Mouse (Mus musculus): Measurements from ENCODE around the gene Rapgef5. TPM values are rescaled to one million over a fixed set of nuclear protein-coding genes. Genes with fewer than 3 reads are reported as not detected.

Rapgef5 gene
- polyA plus RNA-seq, 2 experiments: 5.6 to 8.6 TPM

GRCm38 (mm10) chr12:117700927-117701326, 184.6 kb downstream of the Rapgef5 start:
- no peak overlapping the region for H3K9ac ChIP-seq (ENCODE audit: low read depth, low read length, severe bottlenecking)

DNA sequence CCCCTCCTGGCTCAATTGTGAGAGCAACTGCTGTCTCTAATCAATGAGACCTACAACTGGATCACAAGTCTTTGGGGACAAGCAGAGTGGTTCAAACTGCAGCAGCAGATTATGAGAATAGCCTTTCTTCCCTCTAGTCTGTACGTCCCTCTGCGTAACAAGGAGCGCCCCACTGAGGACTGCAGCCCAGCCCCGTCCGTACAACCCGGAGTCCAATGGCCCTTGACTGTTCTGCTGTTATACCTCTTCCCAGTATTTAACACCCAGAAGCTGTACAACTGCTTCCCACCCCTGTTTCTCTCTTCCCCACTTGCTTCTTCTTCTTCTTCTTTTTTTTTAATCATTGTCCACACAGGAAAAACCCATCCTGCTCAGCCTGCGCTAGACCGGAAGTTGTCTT, 186.0 kb downstream of the Rapgef5 start:
- Histone ChIP-seq H3K9me3 (ENCODE audit: control insufficient read depth, low read length) (no peaks in the 10 kb centered on the region), H3K36me3 (ENCODE audit: control insufficient read depth, insufficient read depth, low read length) (no peaks in the 10 kb centered on the region), H3K4me3 (replicated peaks; ENCODE audit: low read length) (no peak overlapping the region), H3K4me2 (replicated peaks; ENCODE audit: low read depth, low read length, severe bottlenecking) (no peak overlapping the region), H3K4me1 (ENCODE audit: control insufficient read depth, insufficient read depth, low read length) (no peaks in the 10 kb centered on the region), H3K27me3 (ENCODE audit: control insufficient read depth, insufficient read depth, low read length) (no peaks in the 10 kb centered on the region), H3K27ac (replicated peaks; ENCODE audit: low read depth, low read length) (no peak overlapping the region), H3K9ac (ENCODE audit: low read depth, low read length, severe bottlenecking) (no peak overlapping the region)
- DNase-seq (ENCODE audit: low spot score): no peak
- TF ChIP-seq POLR2A (IDR thresholded peaks at IDR 0.05; ENCODE audit: borderline replicate concordance, extremely low read depth, insufficient read depth, insufficient read length): no peak
- ATAC-seq (ENCODE audit: low FRiP score, low read depth): no peak
- whole genome bisulfite sequencing: 85% methylated on average over 8 of the region's 8 CpGs

More at GRCm38 (mm10) chr12:117700927-117701326, 184.6 kb downstream of the Rapgef5 start:
- H3K4me1 ChIP-seq (ENCODE audit: control insufficient read depth, insufficient read depth, low read length): no peaks in the 10 kb centered on the region
- no peak overlapping the region for H3K27ac ChIP-seq (replicated peaks; ENCODE audit: low read depth, low read length)
- no peak overlapping the region for H3K4me2 ChIP-seq (replicated peaks; ENCODE audit: low read depth, low read length, severe bottlenecking)
- WGBS: 72% methylated on average over 6 of the region's 6 CpGs
- no peaks in the 10 kb centered on the region for H3K9me3 ChIP-seq (ENCODE audit: control insufficient read depth, low read length)
- H3K36me3 ChIP-seq (ENCODE audit: control insufficient read depth, insufficient read depth, low read length): no peaks in the 10 kb centered on the region
- ATAC-seq (ENCODE audit: low FRiP score, low read depth) (no peak), DNase-seq (ENCODE audit: low spot score) (no peak)
- TF ChIP-seq POLR2A (IDR thresholded peaks at IDR 0.05; ENCODE audit: borderline replicate concordance, extremely low read depth, insufficient read depth, insufficient read length): no peak
- H3K4me3 ChIP-seq (replicated peaks; ENCODE audit: low read length): no peak overlapping the region
- H3K27me3 ChIP-seq (ENCODE audit: control insufficient read depth, insufficient read depth, low read length): no peaks in the 10 kb centered on the region

- no peak for TF ChIP-seq POLR2A (IDR thresholded peaks at IDR 0.05; ENCODE audit: borderline replicate concordance, extremely low read depth, insufficient read depth, insufficient read length)
Observed at GRCm38 (mm10) chr12:117702928-117703327, 186.6 kb downstream of the Rapgef5 start.

GRCm38 (mm10) chr12:117703413-117703812, 187.1 kb downstream of the Rapgef5 start:
- TF ChIP-seq POLR2A (IDR thresholded peaks at IDR 0.05; ENCODE audit: borderline replicate concordance, extremely low read depth, insufficient read depth, insufficient read length): no peak
- DNase-seq (ENCODE audit: low spot score): no peak

More at GRCm38 (mm10) chr12:117702928-117703327, 186.6 kb downstream of the Rapgef5 start:
- H3K9me3 ChIP-seq (ENCODE audit: control insufficient read depth, low read length): no peaks in the 10 kb centered on the region
- DNase-seq (ENCODE audit: low spot score): no peak
- no peak overlapping the region for H3K9ac ChIP-seq (ENCODE audit: low read depth, low read length, severe bottlenecking)
- no peak overlapping the region for H3K4me3 ChIP-seq (replicated peaks; ENCODE audit: low read length)
- H3K4me1 ChIP-seq (ENCODE audit: control insufficient read depth, insufficient read depth, low read length): no peaks in the 10 kb centered on the region
- H3K27ac ChIP-seq (replicated peaks; ENCODE audit: low read depth, low read length): no peak overlapping the region
- no peaks in the 10 kb centered on the region for H3K36me3 ChIP-seq (ENCODE audit: control insufficient read depth, insufficient read depth, low read length)
- H3K4me2 ChIP-seq (replicated peaks; ENCODE audit: low read depth, low read length, severe bottlenecking): no peak overlapping the region
- H3K27me3 ChIP-seq (ENCODE audit: control insufficient read depth, insufficient read depth, low read length): no peaks in the 10 kb centered on the region
- WGBS: 83% methylated on average over 9 of the region's 9 CpGs
- no peak for ATAC-seq (ENCODE audit: low FRiP score, low read depth)

DNA sequence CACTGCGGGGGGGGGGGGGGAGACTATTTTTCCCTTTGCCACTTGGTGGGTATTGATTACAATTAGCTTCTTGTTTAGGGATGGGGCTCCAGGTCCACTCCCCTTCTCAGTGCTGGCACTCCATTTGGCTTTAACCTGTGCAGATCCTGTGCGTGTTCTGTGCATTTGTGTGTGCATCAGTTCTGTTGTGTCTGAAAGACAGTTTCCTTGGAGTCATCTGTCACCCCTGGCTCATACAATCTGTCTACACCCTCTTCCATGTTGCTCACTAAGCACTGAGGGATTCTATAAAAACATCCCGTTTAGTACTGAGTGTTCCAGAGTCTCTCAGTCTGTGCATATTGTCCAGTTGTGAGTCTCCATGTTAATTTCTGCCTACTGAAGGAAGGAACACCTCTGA, 189.0 kb downstream of the Rapgef5 start:
- Histone ChIP-seq H3K9me3 (ENCODE audit: control insufficient read depth, low read length) (no peaks in the 10 kb centered on the region), H3K4me2 (replicated peaks; ENCODE audit: low read depth, low read length, severe bottlenecking) (no peak overlapping the region), H3K4me3 (replicated peaks; ENCODE audit: low read length) (no peak overlapping the region), H3K9ac (ENCODE audit: low read depth, low read length, severe bottlenecking) (no peak overlapping the region), H3K27me3 (ENCODE audit: control insufficient read depth, insufficient read depth, low read length) (no peaks in the 10 kb centered on the region), H3K4me1 (ENCODE audit: control insufficient read depth, insufficient read depth, low read length) (no peaks in the 10 kb centered on the region), H3K36me3 (ENCODE audit: control insufficient read depth, insufficient read depth, low read length) (no peaks in the 10 kb centered on the region), H3K27ac (replicated peaks; ENCODE audit: low read depth, low read length) (no peak overlapping the region)
- ATAC-seq (ENCODE audit: low FRiP score, low read depth) (no peak), DNase-seq (ENCODE audit: low spot score) (no peak)
- no peak for TF ChIP-seq POLR2A (IDR thresholded peaks at IDR 0.05; ENCODE audit: borderline replicate concordance, extremely low read depth, insufficient read depth, insufficient read length)
- 84% methylated on average over 3 of the region's 3 CpGs for WGBS

More at GRCm38 (mm10) chr12:117703413-117703812, 187.1 kb downstream of the Rapgef5 start:
- no peaks in the 10 kb centered on the region for H3K36me3 ChIP-seq (ENCODE audit: control insufficient read depth, insufficient read depth, low read length)
- WGBS: 60% methylated on average over 2 of the region's 2 CpGs
- H3K4me1 ChIP-seq (ENCODE audit: control insufficient read depth, insufficient read depth, low read length): no peaks in the 10 kb centered on the region
- H3K4me3 ChIP-seq (replicated peaks; ENCODE audit: low read length): no peak overlapping the region
- H3K27me3 ChIP-seq (ENCODE audit: control insufficient read depth, insufficient read depth, low read length): no peaks in the 10 kb centered on the region
- H3K27ac ChIP-seq (replicated peaks; ENCODE audit: low read depth, low read length): no peak overlapping the region
- ATAC-seq (ENCODE audit: low FRiP score, low read depth): no peak
- no peak overlapping the region for H3K9ac ChIP-seq (ENCODE audit: low read depth, low read length, severe bottlenecking)
- no peaks in the 10 kb centered on the region for H3K9me3 ChIP-seq (ENCODE audit: control insufficient read depth, low read length)
- no peak overlapping the region for H3K4me2 ChIP-seq (replicated peaks; ENCODE audit: low read depth, low read length, severe bottlenecking)

DNA sequence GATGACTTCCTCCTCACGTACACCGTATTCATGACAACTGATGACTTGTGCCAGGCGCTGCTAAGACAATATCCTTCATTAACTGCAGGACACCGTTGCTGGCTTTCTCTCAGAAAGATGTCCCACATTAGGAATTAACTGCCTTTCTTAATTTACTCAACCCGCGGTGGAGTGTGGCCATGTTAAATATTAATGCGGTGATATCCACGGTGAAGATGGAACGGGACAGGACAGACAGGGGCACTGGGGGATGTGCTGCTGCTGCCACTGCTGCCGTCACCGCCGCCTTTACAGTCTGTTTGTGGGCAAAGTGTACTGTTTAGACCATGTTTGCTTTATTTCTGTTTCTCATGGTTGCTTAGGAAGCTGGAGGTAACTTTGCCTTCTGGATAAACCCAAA, 193.0 kb downstream of the Rapgef5 start:
- H3K4me1 ChIP-seq (ENCODE audit: control insufficient read depth, insufficient read depth, low read length): no peaks in the 10 kb centered on the region
- no peaks in the 10 kb centered on the region for H3K9me3 ChIP-seq (ENCODE audit: control insufficient read depth, low read length)
- no peak overlapping the region for H3K27ac ChIP-seq (replicated peaks; ENCODE audit: low read depth, low read length)
- ATAC-seq (ENCODE audit: low FRiP score, low read depth): no peak
- 85% methylated on average over 12 of the region's 12 CpGs for WGBS
- TF ChIP-seq POLR2A (IDR thresholded peaks at IDR 0.05; ENCODE audit: borderline replicate concordance, extremely low read depth, insufficient read depth, insufficient read length): no peak
- no peak for DNase-seq (ENCODE audit: low spot score)
- H3K4me3 ChIP-seq (replicated peaks; ENCODE audit: low read length): no peak overlapping the region
- no peaks in the 10 kb centered on the region for H3K27me3 ChIP-seq (ENCODE audit: control insufficient read depth, insufficient read depth, low read length)
- H3K36me3 ChIP-seq (ENCODE audit: control insufficient read depth, insufficient read depth, low read length): no peaks in the 10 kb centered on the region
- no peak overlapping the region for H3K9ac ChIP-seq (ENCODE audit: low read depth, low read length, severe bottlenecking)
- H3K4me2 ChIP-seq (replicated peaks; ENCODE audit: low read depth, low read length, severe bottlenecking): no peak overlapping the region

Measured in limb, embryonic 14.5 days (tissue).